Mouse (Mus musculus): ENCODE data around the gene Sh3bgrl3. TPM values are rescaled to one million over a fixed set of nuclear protein-coding genes. Genes with fewer than 3 reads are reported as not detected.

Sh3bgrl3 gene
- total and polyA plus RNA-seq, 2 experiments: 6.0 to 45.0 TPM

DNA sequence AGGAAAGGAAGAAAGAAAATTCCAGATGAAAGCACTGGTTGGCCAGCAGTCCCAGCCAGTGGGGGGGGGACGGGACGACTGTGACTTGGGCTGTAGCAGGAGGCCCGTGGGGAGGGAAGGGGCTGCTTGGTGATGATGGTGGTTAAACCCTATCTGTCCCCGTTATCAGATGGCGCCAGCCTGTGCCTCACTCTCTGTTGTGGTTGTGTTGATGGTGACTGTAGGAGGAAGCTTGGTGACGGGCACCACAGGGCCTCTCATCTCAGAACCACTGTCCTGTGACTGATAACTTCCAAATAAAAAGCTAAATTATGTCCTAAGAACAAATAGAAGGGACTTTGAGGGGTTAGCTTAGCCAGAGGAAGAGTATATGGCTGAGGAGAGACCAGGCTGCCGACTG is 22.5 kb downstream of the Sh3bgrl3 start:
- TF ChIP-seq POLR2A (IDR thresholded peaks at IDR 0.05; ENCODE audit: extremely low read depth, insufficient read depth, low read length) (no peak), CTCF (IDR thresholded peaks at IDR 0.05; ENCODE audit: low read depth, low read length) (no peak)
- Histone ChIP-seq H3K4me1 (ENCODE audit: control insufficient read depth, insufficient read depth, low read length) (no peaks in the 10 kb centered on the region), H3K27me3 (ENCODE audit: control insufficient read depth, insufficient read depth, low read length) (no peaks in the 10 kb centered on the region), H3K36me3 (ENCODE audit: control insufficient read depth, insufficient read depth, low read length) (no peaks in the 10 kb centered on the region), H3K9ac (ENCODE audit: low read depth, low read length) (no peak overlapping the region), H3K4me3 (ENCODE audit: insufficient read depth, low read depth, low read length) (no peak overlapping the region), H3K27ac (replicated peaks; ENCODE audit: insufficient read depth, low read depth, low read length) (no peak overlapping the region), H3K79me2 (ENCODE audit: control insufficient read depth, insufficient read depth, low read length) (no peaks in the 10 kb centered on the region)
- 73% methylated on average over 7 of the region's 7 CpGs for WGBS
- DNase-seq (ENCODE audit: extremely low read depth, low read depth, low spot score): no peak

DNA sequence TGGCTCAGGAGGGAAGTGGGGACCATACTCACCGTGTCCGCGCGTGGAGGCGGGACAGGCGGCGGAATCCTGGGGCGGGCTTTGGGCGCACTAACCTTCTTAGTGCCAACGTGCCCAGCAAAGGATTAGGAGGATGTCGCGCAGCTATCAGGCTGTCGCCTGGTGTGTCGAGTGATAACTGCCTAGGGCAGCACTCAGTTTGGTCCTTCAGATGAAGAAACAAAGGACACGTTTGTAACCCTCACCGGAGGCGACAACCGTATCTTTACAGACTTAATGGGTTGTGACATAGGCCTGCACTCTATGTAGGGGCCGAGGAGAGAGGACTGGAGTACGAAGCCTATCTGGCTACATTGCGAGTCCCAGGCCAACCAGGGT is 25.9 kb downstream of the Sh3bgrl3 start:
- H3K4me3 ChIP-seq (ENCODE audit: insufficient read depth, low read depth, low read length): peak overlapping the region; percentile 91
- H3K9ac ChIP-seq (ENCODE audit: low read depth, low read length): peak overlapping the region; percentile 81
- TF ChIP-seq CTCF (IDR thresholded peaks at IDR 0.05; ENCODE audit: low read depth, low read length) (no peak), POLR2A (IDR thresholded peaks at IDR 0.05; ENCODE audit: extremely low read depth, insufficient read depth, low read length) (no peak)
- DNase-seq (ENCODE audit: extremely low read depth, low read depth, low spot score): no peak
- no peaks in the 10 kb centered on the region for H3K27me3 ChIP-seq (ENCODE audit: control insufficient read depth, insufficient read depth, low read length)
- H3K27ac ChIP-seq (replicated peaks; ENCODE audit: insufficient read depth, low read depth, low read length): no peak overlapping the region
- H3K4me1 ChIP-seq (ENCODE audit: control insufficient read depth, insufficient read depth, low read length): no peaks in the 10 kb centered on the region
- no peaks in the 10 kb centered on the region for H3K36me3 ChIP-seq (ENCODE audit: control insufficient read depth, insufficient read depth, low read length)
- H3K79me2 ChIP-seq (ENCODE audit: control insufficient read depth, insufficient read depth, low read length): no peaks in the 10 kb centered on the region
- WGBS: 13% methylated on average over 21 of the region's 21 CpGs

DNA sequence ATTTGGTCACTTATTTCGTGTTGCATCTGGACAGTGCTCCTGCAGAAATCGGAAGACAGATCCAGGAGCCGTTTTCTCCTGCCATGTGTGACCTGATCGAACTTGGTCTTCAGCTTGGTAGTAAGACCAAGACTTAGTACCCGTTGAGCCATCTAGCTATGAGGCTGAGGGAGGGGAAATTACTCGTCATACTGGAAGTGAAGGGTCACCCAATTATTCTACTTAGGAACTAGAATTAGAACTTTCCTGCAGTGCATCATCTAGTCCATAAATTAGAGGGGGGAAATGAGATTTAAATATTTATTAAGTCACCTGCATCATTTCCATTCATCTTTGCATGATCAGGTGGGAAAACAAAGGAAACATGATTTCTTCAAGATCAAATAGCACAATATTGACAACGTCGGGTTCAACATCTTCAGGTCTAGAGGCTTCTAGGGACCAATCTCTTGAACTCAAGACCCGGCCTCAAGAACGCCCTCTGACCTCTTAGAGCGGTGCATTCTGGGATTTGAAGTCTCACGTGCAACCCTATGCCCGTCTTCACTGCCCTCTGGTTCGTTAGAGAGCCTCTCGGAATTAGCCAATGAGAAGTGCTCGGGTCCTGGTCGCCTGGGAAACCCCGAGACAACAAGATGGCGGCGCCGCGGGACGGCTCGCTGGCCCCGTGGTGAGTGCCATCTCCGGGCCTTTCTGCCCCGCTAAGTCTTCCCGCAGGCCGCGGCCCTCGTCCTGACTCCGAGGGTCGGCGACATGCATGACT is 26.4 kb downstream of the Sh3bgrl3 start, which contains the start of gene Ubxn11:
Gene Ubxn11, plus strand, starts transcription at position 592 of the 763 bp plus-strand sequence.
- peak within 1 kb of the TSS; percentile 81 for H3K9ac ChIP-seq (ENCODE audit: low read depth, low read length)
- no peak within 1 kb of the TSS for H3K27ac ChIP-seq (replicated peaks; ENCODE audit: insufficient read depth, low read depth, low read length)
- WGBS: 19% methylated on average over 34 of the region's 34 CpGs
- no peaks in the 10 kb centered on the region for H3K36me3 ChIP-seq (ENCODE audit: control insufficient read depth, insufficient read depth, low read length)
- no peaks in the 10 kb centered on the region for H3K79me2 ChIP-seq (ENCODE audit: control insufficient read depth, insufficient read depth, low read length)
- H3K27me3 ChIP-seq (ENCODE audit: control insufficient read depth, insufficient read depth, low read length): no peaks in the 10 kb centered on the region
- peak within 1 kb of the TSS; percentile 91 for H3K4me3 ChIP-seq (ENCODE audit: insufficient read depth, low read depth, low read length)
- DNase-seq (ENCODE audit: extremely low read depth, low read depth, low spot score): peak; percentile 84
- no peaks in the 10 kb centered on the region for H3K4me1 ChIP-seq (ENCODE audit: control insufficient read depth, insufficient read depth, low read length)
- TF ChIP-seq POLR2A (IDR thresholded peaks at IDR 0.05; ENCODE audit: extremely low read depth, insufficient read depth, low read length) (no peak), CTCF (IDR thresholded peaks at IDR 0.05; ENCODE audit: low read depth, low read length) (no peak)

DNA sequence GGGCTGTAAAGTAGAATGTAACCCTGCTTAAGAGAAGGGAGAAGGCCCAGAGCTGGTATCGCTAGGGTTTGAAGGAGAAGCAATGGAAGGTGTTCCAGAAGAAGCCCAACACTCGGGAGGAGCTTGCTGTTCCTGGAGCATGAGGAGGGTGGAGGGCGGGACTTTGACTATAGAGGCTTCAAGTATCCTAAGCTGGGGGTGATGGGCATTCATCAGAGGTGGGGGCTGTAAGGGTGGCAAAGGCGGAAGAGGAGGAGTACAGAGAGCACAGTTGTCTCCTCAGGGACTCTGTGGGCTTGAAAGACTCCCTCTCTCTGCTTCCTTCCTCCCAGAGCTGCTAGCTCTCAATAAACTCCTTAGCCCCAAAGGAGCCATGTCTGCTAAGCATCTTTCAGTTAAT is 28.3 kb downstream of the Sh3bgrl3 start:
- Histone ChIP-seq H3K36me3 (ENCODE audit: control insufficient read depth, insufficient read depth, low read length) (no peaks in the 10 kb centered on the region), H3K27me3 (ENCODE audit: control insufficient read depth, insufficient read depth, low read length) (no peaks in the 10 kb centered on the region), H3K79me2 (ENCODE audit: control insufficient read depth, insufficient read depth, low read length) (no peaks in the 10 kb centered on the region), H3K4me1 (ENCODE audit: control insufficient read depth, insufficient read depth, low read length) (no peaks in the 10 kb centered on the region), H3K9ac (ENCODE audit: low read depth, low read length) (no peak overlapping the region), H3K27ac (replicated peaks; ENCODE audit: insufficient read depth, low read depth, low read length) (no peak overlapping the region), H3K4me3 (ENCODE audit: insufficient read depth, low read depth, low read length) (no peak overlapping the region)
- 90% methylated on average over 4 of the region's 4 CpGs for WGBS
- TF ChIP-seq POLR2A (IDR thresholded peaks at IDR 0.05; ENCODE audit: extremely low read depth, insufficient read depth, low read length): no peak
- no peak for TF ChIP-seq CTCF (IDR thresholded peaks at IDR 0.05; ENCODE audit: low read depth, low read length)
- no peak for DNase-seq (ENCODE audit: extremely low read depth, low read depth, low spot score)

DNA sequence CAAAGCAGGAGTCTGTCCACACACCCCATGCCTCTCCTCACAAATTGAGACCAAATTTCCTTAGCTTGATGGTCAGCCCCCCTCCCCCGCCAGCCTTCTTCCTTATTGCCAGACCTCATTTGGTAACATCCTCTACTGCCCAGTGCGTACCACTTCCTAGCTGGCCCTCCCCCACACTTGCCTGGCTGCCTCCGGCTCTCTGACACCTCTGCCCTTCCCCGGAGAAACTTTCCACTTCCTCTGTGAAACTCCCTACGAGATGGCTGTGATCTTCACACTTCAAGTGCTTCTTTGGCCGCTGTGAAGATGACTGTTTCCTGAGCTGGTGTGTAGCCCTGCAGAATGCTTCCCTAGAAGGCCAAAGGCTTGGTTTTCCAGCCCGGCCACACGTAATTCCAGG is 30.0 kb downstream of the Sh3bgrl3 start:
- no peak for TF ChIP-seq POLR2A (IDR thresholded peaks at IDR 0.05; ENCODE audit: extremely low read depth, insufficient read depth, low read length)
- TF ChIP-seq CTCF (IDR thresholded peaks at IDR 0.05; ENCODE audit: low read depth, low read length): no peak

DNA sequence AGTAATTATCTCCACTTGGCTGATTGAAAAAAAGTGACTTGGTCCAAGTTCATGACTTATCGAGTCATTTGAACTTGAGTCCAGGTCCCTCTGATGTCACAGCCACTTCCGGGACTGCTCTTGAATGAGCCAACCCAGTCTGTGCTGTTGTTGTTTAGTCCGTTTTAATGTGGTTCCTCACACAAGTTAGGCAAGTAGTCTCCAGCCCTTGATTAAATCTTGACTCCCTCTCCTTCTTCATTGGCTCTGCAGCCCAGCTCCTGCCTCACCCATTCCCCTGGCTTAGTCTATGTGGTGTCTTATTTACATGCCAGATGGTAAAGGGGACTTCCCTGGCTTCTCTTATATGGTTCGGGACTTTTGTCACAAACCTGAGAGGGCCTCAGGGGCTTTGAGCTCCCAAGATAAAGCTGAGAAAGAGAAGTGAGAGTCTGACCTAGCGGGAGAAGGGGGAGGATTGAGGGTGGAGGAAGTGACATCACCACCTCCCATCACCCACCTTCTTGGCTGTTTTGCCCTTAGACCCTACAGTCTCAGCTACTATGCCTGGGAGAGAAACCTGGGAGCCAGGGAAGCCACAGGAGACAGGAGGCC is 31.5 kb downstream of the Sh3bgrl3 start:
- Histone ChIP-seq H3K9ac (ENCODE audit: low read depth, low read length) (no peak overlapping the region), H3K27ac (replicated peaks; ENCODE audit: insufficient read depth, low read depth, low read length) (peak overlapping the region; percentile 30; the same call in 1 of the 2 replicates), H3K79me2 (ENCODE audit: control insufficient read depth, insufficient read depth, low read length) (no peaks in the 10 kb centered on the region), H3K4me1 (ENCODE audit: control insufficient read depth, insufficient read depth, low read length) (no peaks in the 10 kb centered on the region), H3K36me3 (ENCODE audit: control insufficient read depth, insufficient read depth, low read length) (no peaks in the 10 kb centered on the region), H3K27me3 (ENCODE audit: control insufficient read depth, insufficient read depth, low read length) (no peaks in the 10 kb centered on the region), H3K4me3 (ENCODE audit: insufficient read depth, low read depth, low read length) (no peak overlapping the region)
- TF ChIP-seq CTCF (IDR thresholded peaks at IDR 0.05; ENCODE audit: low read depth, low read length) (no peak), POLR2A (IDR thresholded peaks at IDR 0.05; ENCODE audit: extremely low read depth, insufficient read depth, low read length) (no peak)
- peak; percentile 43 for DNase-seq (ENCODE audit: extremely low read depth, low read depth, low spot score)
- 64% methylated on average over 5 of the region's 5 CpGs for WGBS

More for the DNA sequence above, 30.0 kb downstream of the Sh3bgrl3 start:
- peak; percentile 45 for DNase-seq (ENCODE audit: extremely low read depth, low read depth, low spot score)
- H3K27ac ChIP-seq (replicated peaks; ENCODE audit: insufficient read depth, low read depth, low read length): peak overlapping the region; percentile 63
- H3K36me3 ChIP-seq (ENCODE audit: control insufficient read depth, insufficient read depth, low read length): no peaks in the 10 kb centered on the region
- H3K27me3 ChIP-seq (ENCODE audit: control insufficient read depth, insufficient read depth, low read length): no peaks in the 10 kb centered on the region
- H3K4me1 ChIP-seq (ENCODE audit: control insufficient read depth, insufficient read depth, low read length): no peaks in the 10 kb centered on the region
- 57% methylated on average over 8 of the region's 8 CpGs for WGBS
- H3K4me3 ChIP-seq (ENCODE audit: insufficient read depth, low read depth, low read length): no peak overlapping the region
- H3K9ac ChIP-seq (ENCODE audit: low read depth, low read length): no peak overlapping the region
- H3K79me2 ChIP-seq (ENCODE audit: control insufficient read depth, insufficient read depth, low read length): no peaks in the 10 kb centered on the region
